Mouse (Mus musculus) midbrain, postnatal 0 days (tissue): ENCODE data around the gene Hes3. TPM values are rescaled to one million over a fixed set of nuclear protein-coding genes. Genes with fewer than 3 reads are reported as not detected.
A peak's percentile ranks its signal among the peaks of the same experiment; 100 is the strongest.

Source experiments
- ATAC-seq: fragments of 200-750 bp; cut with Nextera tagmentation; 2 replicates; pipeline ENCODE4 v1.8.0; 2017; ENCODE audit warnings: moderate number of reproducible peaks, mild to moderate bottlenecking, moderate TSS enrichment, moderate library complexity; ENCODE audit not compliant: low FRiP score
- DNase-seq: peaks from one replicate; pipeline ENCODE4 v3.0.0-alpha.2; 2015; ENCODE audit warnings: low spot score
- H3K27ac ChIP-seq: fragments of 300-500 bp; sonication (generic); 2 replicates; pipeline ENCODE4 v1.5.1; 2014; ENCODE audit warnings: low read depth, mild to moderate bottlenecking, low read length, mixed read lengths
- H3K27me3 ChIP-seq: fragments of 300-500 bp; sonication (generic); 2 replicates; pipeline ENCODE4 v1.6.1; 2014; ENCODE audit warnings: low read length, control low read depth, mixed read lengths; ENCODE audit not compliant: insufficient read depth
- H3K36me3 ChIP-seq: fragments of 300-500 bp; sonication (generic); 2 replicates; pipeline ENCODE4 v1.6.1; 2014; ENCODE audit warnings: low read length, control low read depth, mixed read lengths; ENCODE audit not compliant: insufficient read depth
- H3K4me1 ChIP-seq: fragments of 300-500 bp; sonication (generic); 2 replicates; pipeline ENCODE4 v1.6.1; 2014; ENCODE audit warnings: mild to moderate bottlenecking, control low read depth, antibody characterized with exemption, low read length, mixed read lengths; ENCODE audit not compliant: insufficient read depth
- H3K4me2 ChIP-seq: fragments of 300-500 bp; sonication (generic); 2 replicates; pipeline ENCODE4 v1.6.1; 2014; ENCODE audit warnings: low read depth, mild to moderate bottlenecking, low read length, mixed read lengths; ENCODE audit not compliant: poor library complexity, severe bottlenecking
- H3K4me3 ChIP-seq: fragments of 300-500 bp; sonication (generic); 2 replicates; pipeline ENCODE4 v1.5.1; 2014; ENCODE audit warnings: low read depth, mild to moderate bottlenecking, low read length, moderate library complexity
- H3K9ac ChIP-seq: fragments of 300-500 bp; sonication (generic); replicated peaks from 2 replicates; pipeline ENCODE4 v1.6.1; 2014; ENCODE audit warnings: mild to moderate bottlenecking, low read length, moderate library complexity, mixed read lengths; ENCODE audit not compliant: poor library complexity, severe bottlenecking
- H3K9me3 ChIP-seq: fragments of 300-500 bp; sonication (generic); 2 replicates; pipeline ENCODE4 v1.6.1; 2016; ENCODE audit warnings: low read length, control low read depth
- CTCF ChIP-seq: IDR thresholded peaks from 2 replicates; pipeline ENCODE4 v1.5.1; 2016; ENCODE audit warnings: antibody characterized with exemption, mild to moderate bottlenecking
- WGBS: fragments of 180-500 bp; shearing (Covaris S2); extraction: QIAGEN DNeasy Blood & Tissue Kit; methylation state at CpG from one replicate; pipeline ENCODE4 v1.1.7; 2014; 5-methylcytosine and 5-hydroxymethylcytosine counted together
- polyA plus RNA-seq: library from polyadenylated mRNA; unstranded; fragments of >200 nt; fragmentation: Nextera tagmentation; extraction: Ambion mirVana; gene quantifications from 2 replicates; pipeline ENCODE4 v1.2.1, GENCODE M21; 2015
- total RNA-seq: library from RNA; depleted of rRNA; stranded (reverse); fragments of >200 nt; gene quantifications from 2 replicates; pipeline ENCODE4 v1.2.3, GENCODE M21; 2014

Gene Hes3
- total and polyA plus RNA-seq, 2 experiments from 2014 or later: 0.19 TPM; not detected in 1

DNA sequence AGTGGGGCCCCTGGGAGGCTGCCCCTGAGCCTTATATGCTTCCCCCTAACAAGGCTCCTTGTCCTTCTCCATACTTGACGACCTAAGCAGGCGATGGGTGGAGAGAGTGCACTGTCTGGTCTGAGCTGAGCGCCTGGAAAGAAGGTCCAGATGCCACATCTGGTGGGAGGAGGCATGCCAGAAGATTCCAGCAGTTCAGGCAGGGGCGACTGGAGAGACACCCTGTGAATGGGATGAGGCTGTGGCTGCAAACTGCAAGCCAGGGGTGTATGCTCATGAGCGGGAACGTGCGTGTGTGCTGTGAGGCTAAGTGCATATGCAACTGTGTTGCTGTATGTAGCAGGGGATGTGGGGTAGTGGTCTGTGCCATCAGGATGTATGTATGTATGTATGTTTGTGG lies 19.5 kb downstream of the Hes3 start:
- Histone ChIP-seq H3K9me3 (no peaks in the 10 kb centered on the region), H3K27me3 (no peaks in the 10 kb centered on the region; the same call in 1 of the 2 replicates), H3K4me2 (no peak overlapping the region), H3K9ac (no peak overlapping the region), H3K36me3 (peaks cover 25% of the 10 kb centered on the region), H3K27ac (no peak overlapping the region), H3K4me3 (no peak overlapping the region), H3K4me1 (peaks cover 10% of the 10 kb centered on the region; the same call in 1 of the 2 replicates)
- DNase-seq (no peak), ATAC-seq (no peak)
- whole genome bisulfite sequencing: 72% methylated on average over 7 of the region's 7 CpGs
- TF ChIP-seq CTCF: no peak

DNA sequence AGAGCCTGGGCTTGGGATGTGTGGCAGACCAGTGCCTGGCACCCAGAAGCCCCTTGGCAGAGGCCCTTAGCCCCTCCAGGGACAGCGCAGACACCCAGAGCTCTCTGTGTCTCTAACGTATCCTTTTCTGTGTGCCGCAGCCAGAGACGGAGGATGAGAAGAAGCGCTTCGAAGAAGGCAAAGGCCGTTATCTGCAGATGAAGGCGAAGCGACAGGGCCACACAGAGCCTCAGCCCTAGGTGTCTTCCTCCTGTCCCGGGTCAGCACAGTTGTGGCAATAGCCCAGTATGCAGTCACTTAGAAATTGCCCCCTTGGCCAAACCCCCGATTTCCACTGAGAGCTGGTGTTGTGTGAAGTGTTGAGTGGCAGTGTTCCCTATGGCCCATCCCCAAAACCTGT lies 20.1 kb downstream of the Hes3 start:
- H3K36me3 ChIP-seq: peaks cover 25% of the 10 kb centered on the region
- no peak overlapping the region for H3K27ac ChIP-seq
- no peak overlapping the region for H3K4me3 ChIP-seq
- no peak overlapping the region for H3K4me2 ChIP-seq
- no peak for TF ChIP-seq CTCF
- no peak for DNase-seq
- no peak overlapping the region for H3K9ac ChIP-seq
- no peaks in the 10 kb centered on the region; the same call in 1 of the 2 replicates for H3K27me3 ChIP-seq
- peaks cover 10% of the 10 kb centered on the region; the same call in 1 of the 2 replicates for H3K4me1 ChIP-seq
- H3K9me3 ChIP-seq: no peaks in the 10 kb centered on the region
- ATAC-seq: no peak
- WGBS: 92% methylated on average over 11 of the region's 11 CpGs

DNA sequence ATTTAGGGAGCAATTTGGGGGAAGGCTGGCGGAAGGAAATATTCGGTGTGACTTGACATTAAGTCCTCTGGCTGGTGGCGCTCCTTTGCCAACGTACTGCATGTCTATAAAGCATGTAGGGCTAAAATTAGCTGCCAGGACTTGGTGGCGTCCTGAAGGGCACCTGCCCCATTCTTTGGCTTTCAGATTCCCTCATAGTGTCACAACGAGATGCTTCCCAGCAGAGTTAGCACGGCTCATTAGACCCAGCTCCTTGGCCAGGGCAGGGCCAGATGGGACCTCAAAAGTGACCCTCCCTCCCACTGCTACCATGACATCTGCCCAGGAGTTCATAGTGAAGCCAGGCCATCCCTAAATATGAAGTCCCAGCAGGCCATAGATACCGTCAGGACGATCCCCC lies 20.9 kb downstream of the Hes3 start:
- H3K4me2 ChIP-seq: no peak overlapping the region
- no peak for DNase-seq
- H3K27ac ChIP-seq: no peak overlapping the region
- H3K4me1 ChIP-seq: peaks cover 10% of the 10 kb centered on the region; the same call in 1 of the 2 replicates
- WGBS: 80% methylated on average over 9 of the region's 9 CpGs
- no peak for TF ChIP-seq CTCF
- no peak overlapping the region for H3K9ac ChIP-seq
- ATAC-seq: no peak
- H3K36me3 ChIP-seq: peaks cover 25% of the 10 kb centered on the region
- H3K4me3 ChIP-seq: no peak overlapping the region
- no peaks in the 10 kb centered on the region; the same call in 1 of the 2 replicates for H3K27me3 ChIP-seq
- no peaks in the 10 kb centered on the region for H3K9me3 ChIP-seq

DNA sequence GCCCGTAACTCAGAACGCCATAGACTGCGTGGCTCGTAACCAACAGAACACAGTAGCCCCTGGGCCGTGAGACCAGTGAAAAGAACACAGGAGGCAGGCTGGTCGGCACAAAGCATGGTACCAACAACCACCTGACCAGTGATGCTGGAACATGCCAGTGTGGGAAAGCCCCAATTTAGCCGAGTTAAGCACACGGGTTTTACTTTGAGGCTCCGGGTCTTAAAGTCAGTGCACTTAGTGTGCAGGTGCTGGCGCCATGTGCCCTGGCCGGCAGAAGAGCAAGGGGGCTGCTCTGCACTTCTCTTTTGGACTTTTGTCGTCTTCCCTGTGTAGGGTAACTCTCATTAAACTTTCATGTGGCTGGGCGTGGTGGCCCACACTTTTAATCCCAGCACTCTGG lies 21.5 kb downstream of the Hes3 start:
- no peak overlapping the region for H3K4me2 ChIP-seq
- H3K4me3 ChIP-seq: no peak overlapping the region
- TF ChIP-seq CTCF: no peak
- peaks cover 7% of the 10 kb centered on the region; the same call in 1 of the 2 replicates for H3K4me1 ChIP-seq
- no peaks in the 10 kb centered on the region for H3K27me3 ChIP-seq
- H3K9me3 ChIP-seq: no peaks in the 10 kb centered on the region
- H3K27ac ChIP-seq: no peak overlapping the region
- no peak overlapping the region for H3K9ac ChIP-seq
- H3K36me3 ChIP-seq: peaks cover 25% of the 10 kb centered on the region
- DNase-seq (no peak), ATAC-seq (no peak)
- 85% methylated on average over 13 of the region's 13 CpGs for WGBS

DNA sequence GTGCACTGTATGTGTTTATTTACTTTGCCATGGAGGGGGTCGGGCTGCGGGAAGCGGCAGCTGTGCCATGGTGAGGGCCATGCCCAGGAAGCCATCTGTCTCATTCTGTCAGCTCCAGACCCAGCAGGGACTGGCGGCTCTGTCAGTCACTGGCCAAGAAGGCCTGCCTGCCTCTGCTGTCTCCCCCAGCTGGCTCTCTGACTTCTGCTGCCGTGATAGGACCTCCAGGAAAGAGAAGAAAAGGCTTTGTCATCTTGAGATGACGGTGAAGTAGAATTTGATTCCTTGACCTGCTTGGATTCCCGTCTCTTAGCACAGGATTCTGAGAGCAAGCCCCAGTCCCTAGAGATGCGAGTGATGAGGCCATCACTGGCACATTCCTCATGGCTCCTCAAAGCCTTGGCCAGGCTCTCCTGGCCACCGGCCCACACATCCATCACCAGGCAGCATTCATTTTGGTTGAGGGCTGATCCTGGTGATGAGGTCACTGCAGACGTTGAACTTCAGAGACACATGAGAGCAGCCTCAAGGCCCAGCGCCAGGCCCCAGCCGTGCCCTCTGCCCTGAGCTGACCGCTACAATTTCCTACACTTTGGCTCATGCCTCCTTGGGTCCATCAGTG lies 23.6 kb downstream of the Hes3 start:
- H3K4me3 ChIP-seq: no peak overlapping the region
- H3K9ac ChIP-seq: no peak overlapping the region
- TF ChIP-seq CTCF: no peak
- WGBS: 76% methylated on average over 13 of the region's 13 CpGs
- ATAC-seq: no peak
- peaks cover 32% of the 10 kb centered on the region for H3K36me3 ChIP-seq
- no peaks in the 10 kb centered on the region for H3K27me3 ChIP-seq
- no peaks in the 10 kb centered on the region for H3K9me3 ChIP-seq
- H3K4me1 ChIP-seq: no peaks in the 10 kb centered on the region
- no peak overlapping the region for H3K4me2 ChIP-seq
- H3K27ac ChIP-seq: no peak overlapping the region
- DNase-seq: peak; percentile 69

DNA sequence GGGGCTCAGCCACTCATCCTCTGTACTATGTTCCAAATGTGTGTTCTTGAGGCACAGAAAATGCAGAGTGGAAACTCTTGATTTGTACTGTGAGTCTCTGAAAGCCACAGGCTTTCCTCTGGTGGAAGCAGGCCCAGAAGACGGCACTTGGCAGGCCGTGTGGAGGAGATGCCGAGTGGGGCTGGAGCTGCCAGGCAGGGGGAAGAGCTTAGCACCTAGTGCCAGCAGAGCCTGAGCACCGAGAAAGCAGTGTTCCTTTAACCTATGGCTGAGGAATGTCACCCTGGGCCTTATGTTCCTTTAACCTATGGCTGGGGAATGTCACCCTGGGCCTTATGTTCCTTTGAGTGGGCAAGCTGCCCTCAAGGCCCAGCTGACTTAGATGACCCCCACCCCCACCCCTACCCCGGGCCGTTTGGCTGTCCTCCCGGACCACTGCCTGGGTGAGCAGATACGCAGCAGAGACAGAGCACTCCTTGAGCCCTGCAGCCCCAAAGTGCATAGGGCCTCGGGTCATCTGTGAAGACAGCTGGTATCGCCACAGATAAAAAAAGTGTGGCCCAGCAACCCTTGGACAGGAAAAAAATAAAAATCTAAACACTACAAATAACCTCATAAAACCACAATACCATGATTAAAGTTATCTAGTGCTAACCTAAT lies 25.1 kb downstream of the Hes3 start:
- WGBS: 60% methylated on average over 10 of the region's 10 CpGs
- Histone ChIP-seq H3K9ac (no peak overlapping the region), H3K36me3 (peaks cover 25% of the 10 kb centered on the region), H3K4me3 (no peak overlapping the region), H3K9me3 (no peaks in the 10 kb centered on the region), H3K4me1 (0 out of 2 replicates have a peak, but pooled peaks cover 3% of the 10 kb centered on the region), H3K27ac (no peak overlapping the region), H3K27me3 (no peaks in the 10 kb centered on the region), H3K4me2 (no peak overlapping the region)
- peak; percentile 54 for DNase-seq
- no peak for ATAC-seq
- TF ChIP-seq CTCF: no peak
